Mouse (Mus musculus) liver, adult 2 months (tissue): Measurements from ENCODE around the gene Angptl1. TPM values are rescaled to one million over a fixed set of nuclear protein-coding genes. Genes with fewer than 3 reads are reported as not detected.

Source experiments
- DNase-seq: peaks from one replicate; pipeline ENCODE4 v3.0.0-alpha.2; 2011; ENCODE audit warnings: low read depth, low spot score; ENCODE audit errors: extremely low read depth
- H3K27ac ChIP-seq: fragments of 200-500 bp; replicated peaks from 2 replicates; pipeline ENCODE4 v1.5.1; 2012; ENCODE audit warnings: low read depth, mild to moderate bottlenecking, control low read depth, inconsistent platforms, low read length; ENCODE audit not compliant: insufficient read depth
- H3K27me3 ChIP-seq: fragments of 200-500 bp; 2 replicates; pipeline ENCODE4 v1.6.1; 2012; ENCODE audit warnings: mild to moderate bottlenecking, moderate library complexity, low read length, inconsistent platforms; ENCODE audit not compliant: control insufficient read depth, insufficient read depth
- H3K36me3 ChIP-seq: fragments of 200-500 bp; 2 replicates; pipeline ENCODE4 v1.6.1; 2012; ENCODE audit warnings: low read length, inconsistent platforms; ENCODE audit not compliant: control insufficient read depth, insufficient read depth
- H3K4me1 ChIP-seq: fragments of 200-500 bp; 2 replicates; pipeline ENCODE4 v1.6.1; 2011; ENCODE audit warnings: low read length; ENCODE audit not compliant: control insufficient read depth, insufficient read depth
- H3K4me3 ChIP-seq: fragments of 200-500 bp; 2 replicates; pipeline ENCODE4 v1.5.1; 2011; ENCODE audit warnings: low read depth, mild to moderate bottlenecking, control low read depth, low read length, moderate library complexity; ENCODE audit not compliant: insufficient read depth
- H3K79me2 ChIP-seq: fragments of 200-500 bp; 2 replicates; pipeline ENCODE4 v1.6.1; 2012; ENCODE audit warnings: inconsistent platforms, mild to moderate bottlenecking, low read length, moderate library complexity; ENCODE audit not compliant: control insufficient read depth, insufficient read depth
- H3K9ac ChIP-seq: fragments of 200-500 bp; 2 replicates; pipeline ENCODE4 v1.6.1; 2012; ENCODE audit warnings: low read depth, mild to moderate bottlenecking, control low read depth, inconsistent platforms, low read length
- CTCF ChIP-seq: fragments of 200-500 bp; IDR thresholded peaks from 2 replicates; pipeline ENCODE4 v1.5.1; 2011; ENCODE audit warnings: low read depth, low read length, control low read depth
- POLR2A ChIP-seq: fragments of 200-500 bp; IDR thresholded peaks from 2 replicates; pipeline ENCODE4 v1.6.1; 2011; ENCODE audit warnings: low read length, control low read depth; ENCODE audit not compliant: insufficient read depth; ENCODE audit errors: extremely low read depth
- WGBS: fragments of 180-500 bp; shearing (Covaris S2); methylation state at CpG from one replicate; pipeline ENCODE4 v1.1.7; 2018; 5-methylcytosine and 5-hydroxymethylcytosine counted together
- polyA plus RNA-seq: library from polyadenylated mRNA; depleted of rRNA; stranded (reverse); fragments of >200 nt; gene quantifications from 2 replicates; pipeline ENCODE4 v1.2.3, GENCODE M21; 2012
- total RNA-seq: library from RNA; depleted of rRNA; stranded (reverse); fragments of >200 nt; gene quantifications from 2 replicates; pipeline ENCODE4 v1.2.3, GENCODE M21; 2014

The Angptl1 gene
- total and polyA plus RNA-seq, 2 experiments, result 0.16 to 0.37 TPM

- Histone ChIP-seq H3K9ac (no peak overlapping the region), H3K27ac (no peak overlapping the region), H3K79me2 (no peaks in the 10 kb centered on the region), H3K36me3 (no peaks in the 10 kb centered on the region), H3K4me3 (no peak overlapping the region), H3K4me1 (no peaks in the 10 kb centered on the region), H3K27me3 (no peaks in the 10 kb centered on the region)
- TF ChIP-seq CTCF (no peak), POLR2A (no peak)
- WGBS, result 92% methylated on average over 8 of the region's 8 CpGs
- no peak for DNase-seq
Observed at GRCm38 (mm10) chr1:156860266-156860665, 21.9 kb downstream of the Angptl1 start.

- H3K79me2 ChIP-seq, result no peaks in the 10 kb centered on the region
- no peak overlapping the region for H3K4me3 ChIP-seq
- H3K36me3 ChIP-seq, result no peaks in the 10 kb centered on the region
- H3K27ac ChIP-seq, result no peak overlapping the region
- peak; percentile 29 for DNase-seq
- H3K9ac ChIP-seq, result no peak overlapping the region
- no peaks in the 10 kb centered on the region for H3K4me1 ChIP-seq
- WGBS, result 27% methylated on average over 4 of the region's 4 CpGs
- H3K27me3 ChIP-seq, result no peaks in the 10 kb centered on the region
- TF ChIP-seq CTCF (peak; percentile 86), POLR2A (no peak)
Observed at GRCm38 (mm10) chr1:156861475-156862043, 23.2 kb downstream of the Angptl1 start.

- Histone ChIP-seq H3K9ac (no peak overlapping the region), H3K79me2 (no peaks in the 10 kb centered on the region), H3K4me3 (no peak overlapping the region), H3K36me3 (no peaks in the 10 kb centered on the region), H3K27me3 (no peaks in the 10 kb centered on the region), H3K27ac (no peak overlapping the region), H3K4me1 (no peaks in the 10 kb centered on the region)
- TF ChIP-seq CTCF (no peak), POLR2A (no peak)
- no peak for DNase-seq
- 75% methylated on average over 3 of the region's 3 CpGs for WGBS
Observed at GRCm38 (mm10) chr1:156863726-156864125, 25.4 kb downstream of the Angptl1 start.

- Histone ChIP-seq H3K4me3 (no peak overlapping the region), H3K36me3 (no peaks in the 10 kb centered on the region), H3K9ac (no peak overlapping the region), H3K27ac (no peak overlapping the region), H3K79me2 (no peaks in the 10 kb centered on the region), H3K4me1 (no peaks in the 10 kb centered on the region), H3K27me3 (no peaks in the 10 kb centered on the region)
- TF ChIP-seq POLR2A (no peak), CTCF (no peak)
- peak; percentile 24 for DNase-seq
- WGBS, result 77% methylated on average over 3 of the region's 3 CpGs
Observed at GRCm38 (mm10) chr1:156864240-156864639, 25.9 kb downstream of the Angptl1 start.

- no peaks in the 10 kb centered on the region for H3K4me1 ChIP-seq
- H3K79me2 ChIP-seq, result no peaks in the 10 kb centered on the region
- H3K4me3 ChIP-seq, result no peak overlapping the region
- H3K27ac ChIP-seq, result no peak overlapping the region
- TF ChIP-seq POLR2A, result no peak
- TF ChIP-seq CTCF, result no peak
- H3K36me3 ChIP-seq, result no peaks in the 10 kb centered on the region; the same call in none of the 2 replicates
- no peak for DNase-seq
- H3K27me3 ChIP-seq, result no peaks in the 10 kb centered on the region
- 80% methylated on average over 5 of the region's 5 CpGs for WGBS
- no peak overlapping the region for H3K9ac ChIP-seq
Observed at GRCm38 (mm10) chr1:156870028-156870427, 31.7 kb downstream of the Angptl1 start.

- Histone ChIP-seq H3K27me3 (no peaks in the 10 kb centered on the region), H3K4me1 (no peaks in the 10 kb centered on the region), H3K9ac (no peak overlapping the region), H3K36me3 (no peaks in the 10 kb centered on the region; the same call in none of the 2 replicates), H3K79me2 (no peaks in the 10 kb centered on the region), H3K27ac (no peak overlapping the region), H3K4me3 (no peak overlapping the region)
- no peak for DNase-seq
- TF ChIP-seq POLR2A, result no peak
- TF ChIP-seq CTCF, result no peak
- 86% methylated on average over 4 of the region's 4 CpGs for WGBS
Observed at GRCm38 (mm10) chr1:156870616-156871015, 32.3 kb downstream of the Angptl1 start.
